Mouse (Mus musculus): ENCODE data around the gene Mef2c.

The Mef2c gene

GRCm38 (mm10) chr13:83607883-83608581 is 104.2 kb downstream of the Mef2c start:
- peak in 1 of 2 experiments; percentile 67 for DNase-seq (ENCODE audit: low spot score in 2 of 2)

DNA sequence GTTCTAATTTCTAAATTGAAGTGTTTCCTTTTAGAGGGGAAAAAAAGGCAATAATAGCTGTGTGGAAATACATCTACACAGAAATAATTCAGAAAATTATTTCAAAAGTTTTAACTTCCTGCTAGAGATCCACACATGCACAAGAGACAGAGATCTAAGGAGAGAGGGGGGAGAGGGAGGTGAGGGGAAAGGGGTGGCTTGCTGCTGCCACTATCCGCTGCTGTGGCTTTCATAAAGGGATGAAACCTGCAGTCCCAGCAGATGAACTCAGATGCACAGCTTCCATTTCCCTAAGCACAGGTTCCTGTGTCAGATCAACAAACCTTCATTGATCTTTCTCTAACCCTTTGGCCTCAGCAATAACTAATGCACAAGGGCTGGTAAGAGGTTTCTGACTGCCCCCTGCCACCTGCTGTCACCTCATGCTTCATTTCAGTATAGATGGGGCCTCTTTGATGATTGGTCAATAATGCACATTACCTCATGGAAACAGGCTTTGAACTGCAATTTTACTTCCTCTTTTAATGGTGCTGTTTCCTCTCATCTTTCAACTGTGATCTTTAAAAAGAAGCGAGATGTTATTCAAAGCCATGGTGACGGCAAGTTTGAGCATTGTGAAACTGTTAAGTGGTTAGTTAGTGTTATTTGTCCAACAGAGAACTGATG is 105.2 kb downstream of the Mef2c start:
- no peak for DNase-seq (ENCODE audit: low spot score in 2 of 2)

DNA sequence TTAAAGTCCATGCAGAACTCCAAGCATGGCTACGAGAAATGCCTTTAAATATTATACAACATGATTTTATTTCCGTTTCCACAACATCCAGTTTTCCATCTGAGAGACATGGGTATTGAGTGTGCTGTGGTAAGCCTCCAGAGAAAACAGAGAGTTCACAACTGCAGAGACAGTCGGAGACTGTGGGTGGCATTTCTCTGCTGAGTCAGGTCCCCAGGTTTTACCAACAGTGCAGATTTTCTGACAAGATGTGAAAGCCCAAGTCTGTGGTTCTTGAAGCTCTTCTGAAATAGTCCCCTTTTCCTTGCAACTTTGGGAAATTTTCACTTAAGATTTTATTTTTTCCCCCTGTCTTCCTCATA is 105.7 kb downstream of the Mef2c start:
- DNase-seq (ENCODE audit: low spot score in 2 of 2), result peak; percentile 66 to 71

DNA sequence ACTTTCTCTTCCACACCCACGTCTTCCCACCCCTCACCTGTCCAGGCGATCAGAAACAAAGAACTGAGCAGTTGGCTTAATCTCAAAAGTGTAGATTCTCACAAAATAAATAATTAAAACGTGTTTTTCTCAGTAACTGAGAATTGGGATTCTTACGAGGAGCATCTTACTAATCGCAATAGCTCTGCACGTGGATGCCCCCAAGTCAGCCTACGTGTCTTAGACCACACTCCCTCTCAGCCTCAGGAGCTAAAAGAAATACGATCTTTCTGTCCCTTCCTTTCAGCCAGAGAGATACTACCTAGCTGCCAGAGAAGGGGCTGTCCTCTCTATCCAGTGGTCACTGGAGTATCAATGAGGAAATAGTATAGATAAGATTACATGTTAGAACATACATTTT is 106.3 kb downstream of the Mef2c start:
- no peak for DNase-seq (ENCODE audit: low spot score in 2 of 2)

DNA sequence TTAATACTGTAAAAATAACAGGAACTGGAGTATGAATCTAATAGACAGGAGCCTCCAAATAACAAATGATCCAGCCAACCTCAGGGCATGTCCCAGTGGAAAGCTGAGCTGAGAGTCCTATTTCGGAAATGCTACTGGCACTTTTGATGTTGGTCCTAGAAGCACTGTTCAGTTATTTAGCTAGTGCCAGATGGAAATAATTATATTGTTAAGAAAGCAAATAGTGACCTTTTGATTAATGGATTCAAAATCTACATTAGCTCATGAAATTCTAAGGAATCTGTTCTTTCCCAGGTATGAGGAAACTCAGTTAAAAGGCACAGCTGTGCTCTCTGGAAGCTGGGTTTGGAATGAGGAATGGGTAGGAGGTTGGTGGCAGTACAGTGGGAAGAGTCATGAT is 108.4 kb downstream of the Mef2c start:
- no peak for DNase-seq (ENCODE audit: low spot score in 2 of 2)

DNA sequence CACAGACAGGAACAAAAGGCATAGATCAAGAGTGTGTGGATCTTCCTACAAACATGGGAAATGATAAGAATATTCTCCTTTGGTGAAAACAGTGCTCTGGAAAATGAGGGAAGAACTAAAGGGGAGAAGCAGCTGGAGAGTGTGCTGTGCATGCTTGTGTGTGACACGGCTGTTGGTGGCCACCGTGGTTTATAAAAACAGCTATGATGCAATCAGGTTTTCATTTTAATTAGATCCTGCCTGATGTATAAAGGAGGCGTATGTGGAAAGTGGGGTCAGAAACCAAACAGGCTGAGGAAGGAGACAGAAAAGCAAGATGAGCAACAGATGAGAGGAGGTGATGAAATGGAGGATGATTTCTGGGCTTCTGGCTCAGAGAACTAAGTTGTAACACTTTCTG is 112.0 kb downstream of the Mef2c start:
- no peak for DNase-seq (ENCODE audit: low spot score in 2 of 2)

DNA sequence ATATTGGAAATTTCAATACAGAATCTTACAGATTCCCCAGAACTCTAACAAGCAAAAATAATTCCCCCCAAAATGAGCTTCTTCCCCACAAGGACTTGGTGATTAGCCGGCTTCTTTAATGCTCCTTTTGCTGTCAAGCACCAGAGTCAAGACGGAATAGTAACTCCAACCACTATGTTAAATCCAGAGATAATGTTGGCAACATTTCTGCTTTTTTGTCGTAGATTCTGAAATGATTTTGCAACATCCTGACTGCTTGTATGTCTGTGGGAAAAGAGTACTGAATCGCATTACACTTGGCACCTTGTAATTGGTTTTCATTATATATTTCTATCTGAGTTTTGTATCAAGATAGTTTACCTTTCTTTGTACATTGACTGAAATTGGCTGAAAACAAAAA is 120.8 kb downstream of the Mef2c start:
- no peak for DNase-seq (ENCODE audit: low spot score in 2 of 2)

DNA sequence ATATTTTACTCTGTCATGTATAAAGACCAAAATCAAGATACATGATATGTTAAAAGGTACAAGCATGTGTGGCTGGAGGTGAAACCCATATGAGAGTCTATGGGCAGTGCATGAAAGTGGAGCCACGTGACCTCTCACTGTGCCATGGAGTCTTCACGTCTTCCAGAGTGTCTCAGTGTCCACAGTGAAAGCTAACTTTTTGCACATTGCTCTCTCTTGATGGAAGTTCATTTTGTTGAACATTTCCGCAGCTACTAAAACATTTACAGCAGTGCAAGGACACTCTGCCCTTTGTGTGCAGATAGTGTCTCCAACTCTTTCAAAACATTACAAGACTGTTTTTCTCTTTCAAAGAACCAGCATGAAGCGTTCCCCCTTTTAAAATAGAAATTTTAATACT is 123.6 kb downstream of the Mef2c start:
- no peak for DNase-seq (ENCODE audit: low spot score in 2 of 2)

- no peak for DNase-seq (ENCODE audit: low spot score in 2 of 2)
These were observed 124.3 kb downstream of the Mef2c start for GRCm38 (mm10) chr13:83628139-83628538.

GRCm38 (mm10) chr13:83633155-83633554 is 129.3 kb downstream of the Mef2c start:
- DNase-seq (ENCODE audit: low spot score in 2 of 2), result no peak

DNA sequence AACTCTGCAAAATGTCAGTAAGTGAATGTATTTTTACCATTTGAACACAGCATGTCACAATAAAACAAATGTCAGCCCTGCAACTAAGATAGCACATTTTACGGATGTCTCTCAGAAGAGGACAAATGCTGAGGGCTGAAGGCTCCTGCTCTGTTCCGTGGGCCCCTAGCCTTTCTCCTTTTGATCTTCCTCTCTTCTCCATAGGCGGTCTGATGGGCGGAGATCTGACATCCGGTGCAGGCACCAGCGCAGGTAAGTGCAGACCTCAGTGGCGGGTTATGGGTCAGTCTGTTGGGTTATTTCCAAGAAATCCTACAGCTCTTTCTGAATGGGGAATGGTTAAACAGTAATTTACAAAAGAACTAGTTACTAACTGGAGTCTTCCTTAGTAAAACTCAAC is 131.4 kb downstream of the Mef2c start:
- DNase-seq (ENCODE audit: low spot score in 2 of 2), result no peak

- no peak for DNase-seq (ENCODE audit: low spot score in 2 of 2)
These were observed 133.8 kb downstream of the Mef2c start for GRCm38 (mm10) chr13:83637666-83638065.

DNA sequence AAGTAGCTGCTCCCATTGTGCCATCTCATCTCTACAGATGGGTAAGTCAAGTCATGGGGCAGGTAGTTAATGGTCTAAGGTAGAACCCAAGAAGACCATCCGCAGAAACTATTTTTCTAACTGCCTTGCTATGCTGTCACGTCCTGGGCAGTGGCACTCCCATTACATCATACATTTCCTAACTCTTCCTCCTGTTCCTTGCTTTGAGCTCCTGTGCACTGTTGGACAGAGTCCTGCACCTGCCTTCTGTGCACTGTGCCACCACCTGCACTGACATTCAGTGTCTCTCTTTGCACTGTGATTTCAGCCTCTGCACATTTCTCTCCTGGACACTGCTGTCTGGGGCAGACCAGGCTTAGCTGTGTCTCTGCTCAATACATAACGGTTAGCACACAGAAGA is 134.9 kb downstream of the Mef2c start:
- no peak for DNase-seq (ENCODE audit: low spot score in 2 of 2)

GRCm38 (mm10) chr13:83649051-83649450 is 145.2 kb downstream of the Mef2c start:
- DNase-seq (ENCODE audit: low spot score in 2 of 2), result no peak

DNA sequence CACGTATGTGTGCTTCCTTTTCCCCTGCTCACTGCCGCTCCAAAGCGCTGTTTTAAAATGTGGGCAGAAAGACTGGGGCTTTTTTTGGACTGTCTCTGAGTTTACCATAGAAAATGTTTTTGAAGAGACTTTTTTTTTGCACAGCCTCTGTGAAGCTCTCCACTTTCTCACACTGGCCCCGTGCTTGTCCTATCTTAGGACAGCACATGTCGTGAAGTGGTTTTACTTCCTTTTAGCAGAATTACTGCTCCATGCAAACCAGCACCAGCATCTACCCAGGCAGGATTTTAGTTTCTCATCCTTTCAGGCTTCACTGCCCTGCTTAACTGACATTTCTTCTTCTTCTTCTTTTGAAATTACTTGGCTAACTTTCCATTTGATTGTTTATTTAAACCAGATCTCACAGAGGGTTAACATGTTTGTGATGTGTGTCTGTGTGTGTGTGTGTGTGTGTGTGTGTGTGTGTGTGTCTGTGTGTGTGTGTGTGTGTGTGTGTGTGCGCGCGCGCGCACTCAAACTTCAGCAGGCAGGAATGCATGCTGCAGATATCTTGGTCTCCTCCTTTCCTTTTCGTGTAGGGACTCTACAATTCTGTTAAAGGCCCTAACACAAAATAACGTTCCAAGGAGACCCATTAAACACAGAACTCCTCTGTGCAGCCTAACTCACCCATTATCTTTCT is 146.1 kb downstream of the Mef2c start:
- peak in 1 of 2 experiments; percentile 58 for DNase-seq (ENCODE audit: low spot score in 2 of 2)

DNA sequence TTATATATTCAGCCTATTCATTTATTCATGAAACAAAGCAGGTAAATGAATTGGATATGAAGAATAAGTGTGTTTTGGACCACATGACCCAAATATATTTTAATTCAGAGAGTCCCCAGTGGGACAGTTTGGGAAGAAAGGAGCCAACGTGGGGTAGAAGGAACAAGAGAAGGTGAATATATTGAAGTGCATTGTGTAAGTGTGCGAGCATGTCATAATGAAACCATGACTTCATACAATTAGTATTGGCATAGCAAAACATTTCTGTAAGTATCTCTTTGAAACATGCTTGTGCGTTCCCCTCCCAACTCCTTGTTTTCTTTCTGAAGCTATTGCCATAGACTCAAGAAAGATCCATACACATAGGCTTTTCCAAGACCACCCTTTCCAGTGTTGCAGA is 147.0 kb downstream of the Mef2c start:
- no peak for DNase-seq (ENCODE audit: low spot score in 2 of 2)

DNA sequence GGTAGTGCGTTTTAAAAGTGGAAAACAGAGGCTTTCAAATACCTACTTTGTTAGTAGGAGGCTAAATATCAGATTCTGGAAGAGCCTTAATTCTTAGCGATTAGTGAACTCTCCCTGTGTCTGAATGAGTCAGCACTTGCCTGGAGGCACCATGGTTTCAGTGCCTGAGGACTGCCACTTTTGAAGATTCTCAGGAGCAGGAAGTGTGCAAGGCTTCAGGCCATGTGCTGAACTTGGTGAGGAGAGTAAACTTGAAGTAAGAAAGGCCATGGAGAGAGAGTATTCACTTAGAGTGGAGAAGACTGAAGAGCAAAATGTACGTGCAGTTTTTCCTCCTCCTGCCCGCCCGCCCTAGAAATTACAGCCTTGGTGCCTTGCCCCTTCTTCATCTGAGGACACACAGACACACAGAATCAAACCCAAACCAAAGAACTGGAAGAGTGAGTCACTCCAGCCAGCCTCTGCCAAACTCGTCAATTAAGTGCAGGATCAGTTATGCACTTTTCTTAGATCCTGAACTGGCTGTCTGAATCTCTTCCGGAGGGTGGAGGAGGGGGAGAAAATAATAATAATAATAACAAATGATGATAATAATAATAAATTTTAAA is 148.2 kb downstream of the Mef2c start:
- DNase-seq (ENCODE audit: low spot score in 2 of 2), result no peak

- no peak for DNase-seq (ENCODE audit: low spot score in 2 of 2)
These were observed 148.7 kb downstream of the Mef2c start for GRCm38 (mm10) chr13:83652560-83652959.

DNA sequence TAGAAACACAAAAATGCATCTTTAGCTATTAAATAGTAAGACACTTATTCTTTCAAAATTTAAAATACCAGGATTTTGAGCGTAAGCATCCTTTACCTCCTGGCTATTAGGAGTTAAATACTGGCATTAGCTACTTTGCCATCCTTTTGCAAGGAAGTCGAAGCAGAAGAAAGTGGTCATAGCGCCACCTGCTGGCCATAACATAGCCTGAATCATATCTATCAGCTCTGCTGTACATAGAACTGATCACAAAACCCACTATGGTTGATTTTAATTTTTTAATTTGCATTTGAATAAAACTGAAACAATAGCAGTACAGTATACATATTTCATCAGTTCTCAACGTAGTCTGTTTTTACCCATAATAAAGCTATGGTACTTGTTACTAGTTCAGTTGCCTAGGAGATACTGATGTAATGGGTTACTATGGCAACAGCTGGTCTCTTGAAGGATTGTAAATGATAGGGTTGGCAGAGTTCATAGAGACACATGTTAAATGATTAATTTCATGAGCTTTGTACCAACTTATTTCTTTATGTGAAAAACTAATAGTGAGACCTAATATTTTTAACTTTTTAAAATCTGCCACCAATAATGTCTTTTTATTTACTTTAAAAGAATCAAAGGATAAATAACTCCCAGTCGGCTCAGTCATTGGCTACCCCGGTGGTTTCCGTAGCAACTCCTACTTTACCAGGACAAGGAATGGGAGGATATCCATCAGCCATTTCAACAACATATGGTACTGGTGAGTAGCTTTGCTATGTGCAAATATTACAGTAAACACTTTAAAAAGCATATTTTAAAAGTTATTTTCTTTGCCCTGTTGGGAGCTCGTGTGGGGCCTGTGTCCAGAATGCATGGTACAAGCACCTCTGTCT is 151.3 kb downstream of the Mef2c start:
- peak; percentile 91 to 95 for DNase-seq (ENCODE audit: low spot score in 2 of 2)

DNA sequence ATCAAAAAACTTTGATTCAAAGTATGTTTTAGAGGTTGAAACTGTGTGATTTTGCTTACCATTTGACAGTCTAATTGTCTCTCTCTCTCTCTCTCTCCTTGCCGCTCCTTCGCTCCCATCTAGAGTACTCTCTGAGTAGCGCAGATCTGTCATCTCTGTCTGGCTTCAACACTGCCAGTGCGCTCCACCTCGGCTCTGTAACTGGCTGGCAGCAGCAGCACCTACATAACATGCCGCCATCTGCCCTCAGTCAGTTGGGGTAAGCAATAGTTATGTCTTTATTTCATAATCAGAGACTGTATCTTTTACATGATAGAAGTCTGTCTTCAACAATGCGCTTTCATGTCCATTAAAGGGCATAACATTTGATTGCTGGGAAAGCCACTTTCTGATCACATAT is 152.3 kb downstream of the Mef2c start:
- DNase-seq (ENCODE audit: low spot score in 2 of 2), result peak in 1 of 2 experiments; percentile 51

DNA sequence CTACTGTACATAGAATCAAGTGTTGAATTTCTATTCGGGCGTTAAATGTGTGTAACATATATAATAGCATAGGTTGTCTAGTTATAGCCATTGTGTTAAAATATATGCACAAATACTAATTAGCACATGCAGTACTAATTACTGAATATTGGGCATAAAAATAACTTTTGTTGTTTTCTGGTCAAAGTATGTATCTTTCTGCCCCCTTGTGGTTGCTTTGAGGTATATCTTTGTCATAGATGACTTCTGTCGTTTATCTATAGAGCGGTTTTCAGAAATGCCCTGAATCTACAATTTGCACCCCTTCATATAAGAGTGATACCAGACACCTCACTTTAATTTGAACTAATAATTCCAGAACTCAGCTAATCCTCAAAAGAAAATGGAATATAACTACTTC is 152.9 kb downstream of the Mef2c start:
- no peak for DNase-seq (ENCODE audit: low spot score in 2 of 2)

- no peak for DNase-seq (ENCODE audit: low spot score in 2 of 2)
These were observed 156.9 kb downstream of the Mef2c start for GRCm38 (mm10) chr13:83660722-83661121.
